Mouse (Mus musculus) heart, postnatal 14 days (tissue): ENCODE results near the gene Spi1. TPM values are rescaled to one million over a fixed set of nuclear protein-coding genes. Genes with fewer than 3 reads are reported as not detected.
"Not testable (repeated sequence)": the region's sequence is repeated elsewhere in the genome, so short reads cannot be mapped to it uniquely, and the experiment has no call there.

Source experiments
- DNase-seq, 2 experiments: peaks; one replicate each; pipeline ENCODE4 v3.0.0; 2021 to 2022
- intact Hi-C: fragments of 180-260 bp; cut with DNase I; formaldehyde crosslinking; loops from one replicate; pipeline ENCODE4 v1.15.1; 2025
- long read RNA-seq, 2 experiments: library from polyadenylated mRNA; stranded (forward); transcript quantifications; one replicate each; pipeline ENCODE4 v2.0.0; 2021
- total RNA-seq, 2 experiments: library from RNA; stranded (reverse); gene quantifications; 2 replicates each; pipeline ENCODE4 v1.2.3; 2021

Gene Spi1
- 1 to 10 TPM; 4.1 TPM for total RNA-seq
- long read RNA-seq, experiment 1, transcript Spi1-201 (5 exons, 2,034 nt) = major isoform, 8 of 9 reads
- long read RNA-seq, experiment 1, partial matches to known transcripts = 1 of 9 reads
- long read RNA-seq, experiment 1, other reads (novel, unspliced or antisense) = 0 of 9 reads
- long read RNA-seq, experiment 2, transcript Spi1-201 (5 exons, 2,034 nt) = major isoform, 7 of 7 reads
- long read RNA-seq, experiment 2, partial matches to known transcripts = 0 of 7 reads
- long read RNA-seq, experiment 2, other reads (novel, unspliced or antisense) = 0 of 7 reads

- intact Hi-C loops = no loop called here
- no peak for DNase-seq
Measured at GRCm38 (mm10) chr2:91081775-91082695, at the start of gene Spi1. Gene Spi1, plus strand, starts transcription at chr2:91082390.

GRCm38 (mm10) chr2:91033000-91033399 is 49.2 kb upstream of the Spi1 start:
- DNase-seq = no peak
- intact Hi-C loops = no loop called here

- DNase-seq = peak; percentile 40 to 62
- intact Hi-C loops = no loop called here
Measured at GRCm38 (mm10) chr2:91035385-91035784, 46.8 kb upstream of the Spi1 start, which contains the start of gene Rapsn. Gene Rapsn, plus strand, starts transcription at chr2:91035620.

GRCm38 (mm10) chr2:91041786-91042185 is 40.4 kb upstream of the Spi1 start:
- DNase-seq = no peak
- intact Hi-C loops = loop anchor here (5.0 kb wide), 1 partner anchor 249 kb away; no protein-coding TSS in a partner anchor

GRCm38 (mm10) chr2:91042651-91043398 is 39.4 kb upstream of the Spi1 start:
- intact Hi-C loops = loop anchor here (5.0 kb wide), 1 partner anchor 251 kb away; no protein-coding TSS in a partner anchor
- DNase-seq = no peak

GRCm38 (mm10) chr2:91044727-91045126 is 37.5 kb upstream of the Spi1 start:
- intact Hi-C loops = loop anchor here (5.0 kb wide), 1 partner anchor 252 kb away; no protein-coding TSS in a partner anchor

GRCm38 (mm10) chr2:91045805-91046204 is 36.4 kb upstream of the Spi1 start:
- intact Hi-C loops, DNase-seq: not testable (repeated sequence)

More at GRCm38 (mm10) chr2:91044727-91045126, 37.5 kb upstream of the Spi1 start:
- DNase-seq = no peak

GRCm38 (mm10) chr2:91047359-91047758 is 34.8 kb upstream of the Spi1 start:
- no peak for DNase-seq
- intact Hi-C loops = no loop called here

GRCm38 (mm10) chr2:91051917-91052316 is 30.3 kb upstream of the Spi1 start:
- DNase-seq = no peak
- intact Hi-C loops = no loop called here

- intact Hi-C loops = no loop called here
- no peak for DNase-seq
Measured at GRCm38 (mm10) chr2:91052752-91053151, 29.4 kb upstream of the Spi1 start.

GRCm38 (mm10) chr2:91053181-91053933 is 28.8 kb upstream of the Spi1 start:
- DNase-seq = no peak
- intact Hi-C loops = no loop called here

- peak; percentile 98 to 99 for DNase-seq
- intact Hi-C loops = no loop called here
Measured at GRCm38 (mm10) chr2:91053934-91054382, 28.2 kb upstream of the Spi1 start, which contains the start of gene Psmc3. Gene Psmc3, plus strand, starts transcription at chr2:91054009.

- no peak for DNase-seq
- intact Hi-C loops = no loop called here
Measured at GRCm38 (mm10) chr2:91058435-91058834, 23.8 kb upstream of the Spi1 start.

GRCm38 (mm10) chr2:91059376-91059775 is 22.8 kb upstream of the Spi1 start:
- intact Hi-C loops = no loop called here
- DNase-seq = no peak

- intact Hi-C loops = loop anchor here (1.0 to 2.0 kb wide), 3 partner anchors 42 to 194 kb away; partner anchors contain the start of gene Celf1
- peak; percentile 54 to 69 for DNase-seq
Measured at GRCm38 (mm10) chr2:91060544-91061355, 21.4 kb upstream of the Spi1 start.

- intact Hi-C loops = loop anchor here (1.0 to 2.0 kb wide), 3 partner anchors 43 to 196 kb away; partner anchors contain the start of gene Celf1
- DNase-seq = peak; percentile 50 to 69
Measured at GRCm38 (mm10) chr2:91061849-91062481, 20.2 kb upstream of the Spi1 start.

- intact Hi-C loops = no loop called here
- DNase-seq = no peak
Measured at GRCm38 (mm10) chr2:91062779-91063606, 19.2 kb upstream of the Spi1 start.
